In the genomic region with DNA sequence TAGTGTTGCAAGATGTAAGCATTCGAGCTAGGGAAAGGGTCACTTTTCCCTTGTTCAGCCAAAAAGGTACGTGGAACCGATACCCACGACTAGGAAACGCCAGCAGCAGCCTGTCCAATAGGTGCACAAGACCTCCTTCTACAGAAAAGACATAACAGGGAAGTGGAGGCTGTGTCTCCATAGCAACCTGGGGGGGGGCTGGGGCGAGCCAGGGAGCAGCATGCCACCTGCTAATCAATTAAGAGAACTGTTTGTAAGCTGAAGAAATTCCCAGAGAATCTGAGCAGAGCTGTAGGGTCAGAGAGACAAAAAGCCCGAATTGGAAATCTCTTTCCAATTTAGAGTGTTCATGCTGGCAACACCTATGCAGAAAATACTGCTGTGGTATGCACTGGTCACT, we compare ENCODE assay signal across 28 mouse cellular contexts.
DNase-seq lines count a peak whose midpoint lies in the region; ATAC-seq lines count a peak whose summit lies in the region.
"Had no signal": no experiment of that assay in that cellular context is flagged by ENCODE, and none has a peak within 500 bp of the region (broad histone marks: within the 10 kb centered on the region; RNA-seq: fewer than 3 reads in every experiment).

No protein-coding gene starts in this region.

- 50% methylated on average over 7 of the region's 7 CpGs for WGBS in hindbrain, embryonic 10.5 days
- 22% methylated on average over 7 of the region's 7 CpGs for WGBS in hindbrain, embryonic 14.5 days
- 34% methylated on average over 7 of the region's 7 CpGs for WGBS in neural tube, embryonic 13.5 days
- 38% methylated on average over 7 of the region's 7 CpGs for WGBS in neural tube, embryonic 15.5 days
- WGBS in forebrain, embryonic 13.5 days: 8% methylated on average over 7 of the region's 7 CpGs
- WGBS in midbrain, embryonic 16.5 days: 13% methylated on average over 7 of the region's 7 CpGs
- 81% methylated on average over 7 of the region's 7 CpGs for WGBS in kidney, embryonic 14.5 days

- peak overlapping the region; percentile 85; the same call in 1 of the 2 replicates for H3K27ac ChIP-seq in hindbrain, embryonic 10.5 days
- H3K27ac ChIP-seq in hindbrain, embryonic 14.5 days: no peak overlapping the region
- H3K27ac ChIP-seq in neural tube, embryonic 13.5 days (replicated peaks): peak overlapping the region; percentile 28; the same call in 1 of the 2 replicates
- no peak overlapping the region for H3K27ac ChIP-seq in neural tube, embryonic 15.5 days (replicated peaks)
- peak overlapping the region; percentile 48; the same call in 1 of the 2 replicates for H3K27ac ChIP-seq in forebrain, embryonic 13.5 days
- no peak overlapping the region; the same call in 1 of the 2 replicates for H3K27ac ChIP-seq in midbrain, embryonic 16.5 days (ENCODE audit: low read length)
- no peak overlapping the region for H3K27ac ChIP-seq in kidney, embryonic 14.5 days (ENCODE audit: low read depth, low read length)
- H3K27ac ChIP-seq: embryonic facial prominence, embryonic 12.5 days; kidney, postnatal 0 days; liver, embryonic 14.5 days; stomach, embryonic 15.5 days had no signal

- DNase-seq in hindbrain, embryonic 10.5 days (ENCODE audit: low spot score): no peak
- no peak for DNase-seq in hindbrain, embryonic 14.5 days (ENCODE audit: low spot score)
- DNase-seq: adrenal gland, postnatal 10 days; cerebellum, adult 11-12 months; cerebellum, adult 9-11 months; embryo, embryonic 11 days; gastrocnemius, postnatal 10 days; heart, postnatal 36 days; kidney, adult 18-20 months; layer of hippocampus, adult 9-11 months; liver; lung, adult 2 months; lung, postnatal 14 days; right cerebral cortex, postnatal 25 days had no signal

- H3K36me3 ChIP-seq in hindbrain, embryonic 10.5 days: no peaks in the 10 kb centered on the region
- H3K36me3 ChIP-seq in hindbrain, embryonic 14.5 days (replicated peaks; ENCODE audit: control insufficient read depth, insufficient read depth): no peaks in the 10 kb centered on the region
- H3K36me3 ChIP-seq in neural tube, embryonic 13.5 days: no peaks in the 10 kb centered on the region
- H3K36me3 ChIP-seq in neural tube, embryonic 15.5 days: no peaks in the 10 kb centered on the region
- no peaks in the 10 kb centered on the region for H3K36me3 ChIP-seq in forebrain, embryonic 13.5 days (ENCODE audit: poor library complexity, severe bottlenecking)
- H3K36me3 ChIP-seq in midbrain, embryonic 16.5 days (ENCODE audit: control insufficient read depth, insufficient read depth, low read length): no peaks in the 10 kb centered on the region
- H3K36me3 ChIP-seq in kidney, embryonic 14.5 days (ENCODE audit: control insufficient read depth, insufficient read depth, low read length): no peaks in the 10 kb centered on the region
- H3K36me3 ChIP-seq: embryonic facial prominence, embryonic 12.5 days; stomach, embryonic 15.5 days had no signal

- H3K4me2 ChIP-seq in hindbrain, embryonic 14.5 days (replicated peaks): no peak overlapping the region
- H3K4me2 ChIP-seq in neural tube, embryonic 13.5 days: no peak overlapping the region
- no peak overlapping the region for H3K4me2 ChIP-seq in neural tube, embryonic 15.5 days
- peak overlapping the region; percentile 30 for H3K4me2 ChIP-seq in forebrain, embryonic 13.5 days
- H3K4me2 ChIP-seq in midbrain, embryonic 16.5 days (ENCODE audit: low read length): peak overlapping the region; percentile 12; the same call in 1 of the 2 replicates
- no peak overlapping the region for H3K4me2 ChIP-seq in kidney, embryonic 14.5 days (replicated peaks; ENCODE audit: low read depth, low read length)
- H3K4me2 ChIP-seq: embryonic facial prominence, embryonic 12.5 days; heart, embryonic 11.5 days; stomach, embryonic 15.5 days had no signal

- H3K4me1 ChIP-seq in hindbrain, embryonic 10.5 days (replicated peaks): peaks cover 48% of the 10 kb centered on the region
- H3K4me1 ChIP-seq in hindbrain, embryonic 14.5 days (replicated peaks; ENCODE audit: control insufficient read depth, insufficient read depth, low read length): peaks cover 40% of the 10 kb centered on the region
- peaks cover 40% of the 10 kb centered on the region for H3K4me1 ChIP-seq in neural tube, embryonic 13.5 days (replicated peaks)
- H3K4me1 ChIP-seq in neural tube, embryonic 15.5 days: peaks cover 28% of the 10 kb centered on the region
- H3K4me1 ChIP-seq in forebrain, embryonic 13.5 days: peaks cover 39% of the 10 kb centered on the region
- H3K4me1 ChIP-seq in midbrain, embryonic 16.5 days (ENCODE audit: control insufficient read depth, insufficient read depth, low read length): peaks cover 34% of the 10 kb centered on the region
- no peaks in the 10 kb centered on the region for H3K4me1 ChIP-seq in kidney, embryonic 14.5 days (ENCODE audit: control insufficient read depth, insufficient read depth, low read length)
- H3K4me1 ChIP-seq: stomach, embryonic 15.5 days had no signal

- H3K4me3 ChIP-seq in hindbrain, embryonic 10.5 days: no peak overlapping the region
- no peak overlapping the region for H3K4me3 ChIP-seq in hindbrain, embryonic 14.5 days (replicated peaks; ENCODE audit: low read length)
- H3K4me3 ChIP-seq in neural tube, embryonic 13.5 days: no peak overlapping the region
- H3K4me3 ChIP-seq in neural tube, embryonic 15.5 days (replicated peaks): no peak overlapping the region
- H3K4me3 ChIP-seq in forebrain, embryonic 13.5 days: no peak overlapping the region
- H3K4me3 ChIP-seq in midbrain, embryonic 16.5 days (ENCODE audit: low read depth, low read length): no peak overlapping the region
- H3K4me3 ChIP-seq in kidney, embryonic 14.5 days (ENCODE audit: low read length): no peak overlapping the region
- H3K4me3 ChIP-seq: embryonic facial prominence, embryonic 12.5 days; myocyte; stomach, embryonic 15.5 days had no signal

- no peaks in the 10 kb centered on the region for H3K9me3 ChIP-seq in hindbrain, embryonic 10.5 days
- no peaks in the 10 kb centered on the region for H3K9me3 ChIP-seq in hindbrain, embryonic 14.5 days (ENCODE audit: control insufficient read depth, low read length)
- H3K9me3 ChIP-seq in neural tube, embryonic 13.5 days: no peaks in the 10 kb centered on the region
- no peaks in the 10 kb centered on the region for H3K9me3 ChIP-seq in neural tube, embryonic 15.5 days (replicated peaks)
- no peaks in the 10 kb centered on the region for H3K9me3 ChIP-seq in forebrain, embryonic 13.5 days (replicated peaks)
- H3K9me3 ChIP-seq in midbrain, embryonic 16.5 days (replicated peaks; ENCODE audit: control insufficient read depth, low read length, poor library complexity, severe bottlenecking): no peaks in the 10 kb centered on the region
- H3K9me3 ChIP-seq in kidney, embryonic 14.5 days (ENCODE audit: control insufficient read depth, low read length): no peaks in the 10 kb centered on the region
- H3K9me3 ChIP-seq: embryonic facial prominence, embryonic 12.5 days; stomach, embryonic 15.5 days had no signal

- peaks cover 15% of the 10 kb centered on the region for H3K27me3 ChIP-seq in hindbrain, embryonic 10.5 days (ENCODE audit: insufficient read depth, poor library complexity, severe bottlenecking)
- no peaks in the 10 kb centered on the region for H3K27me3 ChIP-seq in hindbrain, embryonic 14.5 days (ENCODE audit: control insufficient read depth, insufficient read depth, low read length)
- no peaks in the 10 kb centered on the region for H3K27me3 ChIP-seq in neural tube, embryonic 13.5 days
- no peaks in the 10 kb centered on the region for H3K27me3 ChIP-seq in neural tube, embryonic 15.5 days (replicated peaks)
- no peaks in the 10 kb centered on the region; the same call in 1 of the 2 replicates for H3K27me3 ChIP-seq in forebrain, embryonic 13.5 days
- no peaks in the 10 kb centered on the region for H3K27me3 ChIP-seq in midbrain, embryonic 16.5 days (ENCODE audit: control insufficient read depth, insufficient read depth, low read depth, low read length)
- H3K27me3 ChIP-seq in kidney, embryonic 14.5 days (ENCODE audit: control insufficient read depth, insufficient read depth, low read length): no peaks in the 10 kb centered on the region
- H3K27me3 ChIP-seq: embryonic facial prominence, embryonic 12.5 days; stomach, embryonic 15.5 days had no signal

- ATAC-seq in hindbrain, embryonic 14.5 days (ENCODE audit: low FRiP score): no peak
- no peak for ATAC-seq in neural tube, embryonic 13.5 days (ENCODE audit: low read depth)
- no peak for ATAC-seq in neural tube, embryonic 15.5 days (ENCODE audit: low FRiP score)
- ATAC-seq in forebrain, embryonic 13.5 days: no peak
- ATAC-seq in midbrain, embryonic 16.5 days: no peak
- ATAC-seq in kidney, embryonic 14.5 days (ENCODE audit: low FRiP score, low TSS enrichment): no peak
- no peak for ATAC-seq in frontal cortex, adult (ENCODE audit: low TSS enrichment)
- ATAC-seq: CD4-positive, CD25-positive, alpha-beta regulatory T cell, adult 4 months; hindbrain, embryonic 16.5 days had no signal

- H3K9ac ChIP-seq in hindbrain, embryonic 14.5 days: no peak overlapping the region
- no peak overlapping the region for H3K9ac ChIP-seq in neural tube, embryonic 13.5 days
- no peak overlapping the region for H3K9ac ChIP-seq in neural tube, embryonic 15.5 days (replicated peaks)
- H3K9ac ChIP-seq in forebrain, embryonic 13.5 days: no peak overlapping the region
- no peak overlapping the region for H3K9ac ChIP-seq in midbrain, embryonic 16.5 days (ENCODE audit: low read depth, low read length)
- H3K9ac ChIP-seq in kidney, embryonic 14.5 days (ENCODE audit: low read depth, low read length): no peak overlapping the region
- H3K9ac ChIP-seq: embryonic facial prominence, embryonic 12.5 days; liver, embryonic 14.5 days; stomach, embryonic 15.5 days had no signal

Comparison
In these comparisons a context has a peak if more than half of its experiments do, and no peak if none do; other contexts are left out.
1. H3K27ac ChIP-seq: peak in hindbrain, embryonic 10.5 days (single experiment), neural tube, embryonic 13.5 days (single experiment) and forebrain, embryonic 13.5 days (single experiment); none in hindbrain, embryonic 14.5 days (single experiment), neural tube, embryonic 15.5 days (single experiment), midbrain, embryonic 16.5 days (single experiment) and kidney, embryonic 14.5 days (single experiment).
2. H3K4me2 ChIP-seq: peak in forebrain, embryonic 13.5 days (single experiment) and midbrain, embryonic 16.5 days (single experiment); none in hindbrain, embryonic 14.5 days (single experiment), neural tube, embryonic 13.5 days (single experiment), neural tube, embryonic 15.5 days (single experiment) and kidney, embryonic 14.5 days (single experiment).